Mouse (Mus musculus) liver, embryonic 14.5 days (tissue): ENCODE measurements at regions not wholly inside any gene's neighbourhood (a gene's known extent, or its start where the extent isn't known, plus 50 kb on each side); places are given as distances from the start of the nearest gene placed in this dataset.

Experiments
- CTCF ChIP-seq: IDR thresholded peaks from 2 replicates; pipeline ENCODE4 v1.5.1; 2016; ENCODE audit warnings: antibody characterized with exemption, low read depth, control low read depth
- EP300 ChIP-seq: IDR thresholded peaks from 2 replicates; pipeline ENCODE4 v1.6.1; 2016; ENCODE audit warnings: antibody characterized with exemption, low read depth

DNA sequence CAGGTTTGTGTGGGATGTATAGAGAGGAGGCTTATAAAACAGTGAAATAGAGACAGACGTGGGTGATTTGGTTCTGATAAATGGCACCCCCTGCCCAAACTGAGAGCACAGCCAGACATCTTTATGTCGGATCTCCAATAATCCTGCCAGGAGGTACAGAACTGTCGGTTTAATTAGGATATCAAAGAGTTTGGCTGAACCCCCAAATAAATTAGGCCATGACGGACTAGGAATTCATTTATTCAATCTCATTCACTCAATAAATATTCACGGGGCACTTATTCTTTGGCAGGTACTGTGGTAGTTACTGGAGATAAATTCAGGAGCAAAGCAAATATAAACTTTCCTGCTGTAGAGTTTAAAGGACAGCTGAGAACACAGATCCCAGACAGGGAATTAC is 615.0 kb upstream of the Tle4 start:
- no peak for TF ChIP-seq CTCF
- TF ChIP-seq EP300 = no peak
